Mouse (Mus musculus): ENCODE measurements around the gene Dennd4b.

Gene Dennd4b

DNA sequence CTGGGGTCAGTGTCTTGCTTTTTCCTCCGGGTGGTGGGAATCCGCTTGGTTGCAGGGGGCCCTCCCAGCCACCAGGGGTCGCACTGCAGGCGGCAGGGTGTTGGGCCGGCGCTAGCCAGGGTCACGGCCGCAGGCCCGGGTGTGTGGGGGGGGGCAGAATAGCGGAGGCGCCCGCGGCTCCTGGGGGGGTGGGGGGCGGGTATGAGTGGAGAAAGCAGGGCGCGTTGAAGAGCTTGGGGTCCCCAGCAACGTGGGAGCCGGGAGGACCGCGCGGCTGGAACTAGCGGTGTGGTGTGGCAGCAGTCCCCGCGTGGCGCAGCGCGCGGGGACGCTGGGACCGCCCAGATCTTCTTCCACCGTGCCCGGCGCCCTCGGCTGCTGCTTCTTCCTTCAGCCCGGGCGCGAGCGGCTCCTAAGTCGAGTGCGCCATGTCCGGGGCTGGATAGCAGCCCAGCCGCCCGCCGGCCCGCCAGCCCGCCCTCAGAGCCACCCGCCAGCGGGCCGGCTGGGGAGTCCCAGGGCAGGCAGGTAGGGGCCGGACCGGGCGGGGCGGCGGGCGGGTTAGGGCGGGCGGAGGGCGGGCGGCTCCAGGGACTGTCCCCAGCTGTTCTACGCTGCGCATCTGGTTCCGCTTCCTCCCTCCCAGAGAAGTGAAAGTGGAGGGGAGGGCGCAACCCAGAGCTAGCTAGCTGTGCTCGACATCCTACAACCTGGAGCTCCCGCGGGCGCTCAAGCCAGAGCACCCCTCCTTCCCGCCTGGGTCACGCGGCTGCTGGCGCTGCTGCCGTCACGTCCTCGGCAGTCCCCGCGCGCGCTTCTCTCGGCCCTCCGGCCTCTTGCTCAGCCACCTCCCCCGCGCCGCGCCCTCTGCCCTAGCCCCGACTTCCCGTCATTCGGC lies at the start of gene Dennd4b:
Gene Dennd4b (plus strand): TSS at position 152 of the 898 bp plus-strand sequence.
- DNase-seq (ENCODE audit: low read depth, low spot score) = peak; percentile 98
- Histone ChIP-seq H3K36me3 (ENCODE audit: control insufficient read depth, insufficient read depth, low read length, poor library complexity, severe bottlenecking) (peaks cover 28% of the 10 kb centered on the region), H3K27me3 (ENCODE audit: control insufficient read depth, insufficient read depth, low read length, poor library complexity, severe bottlenecking) (no peaks in the 10 kb centered on the region)

DNA sequence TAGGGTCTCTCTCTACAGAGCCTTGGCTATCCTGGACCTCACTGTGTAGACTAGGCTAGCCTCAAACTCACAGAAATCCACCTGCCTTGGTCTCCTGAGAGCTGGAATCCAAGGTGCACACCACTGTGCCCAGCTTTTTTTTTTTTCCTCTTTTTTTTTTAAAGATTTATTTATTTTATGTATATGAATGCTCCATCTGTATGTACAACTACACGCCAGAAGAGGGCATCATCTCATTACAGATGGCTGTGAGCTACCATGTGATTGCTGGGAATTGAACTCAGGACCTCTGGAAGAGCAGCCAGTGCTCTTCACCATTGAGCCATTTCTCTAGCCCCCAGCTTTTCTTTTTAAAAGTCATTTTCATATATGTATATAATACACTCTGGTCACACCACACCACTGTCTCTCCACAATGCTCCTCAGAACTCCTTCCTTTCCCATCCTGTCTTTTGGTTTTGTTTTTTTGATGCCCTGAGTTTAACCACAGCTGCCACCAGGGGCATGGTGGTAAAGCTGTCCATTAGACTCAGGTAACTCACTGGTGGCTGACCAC lies 49.1 kb upstream of the Dennd4b start:
- peak; percentile 66 for DNase-seq (ENCODE audit: low read depth, low spot score)
- Histone ChIP-seq H3K36me3 (ENCODE audit: control insufficient read depth, insufficient read depth, low read length, poor library complexity, severe bottlenecking) (peaks cover 4% of the 10 kb centered on the region; the same call in 1 of the 2 replicates), H3K27me3 (ENCODE audit: control insufficient read depth, insufficient read depth, low read length, poor library complexity, severe bottlenecking) (no peaks in the 10 kb centered on the region)

DNA sequence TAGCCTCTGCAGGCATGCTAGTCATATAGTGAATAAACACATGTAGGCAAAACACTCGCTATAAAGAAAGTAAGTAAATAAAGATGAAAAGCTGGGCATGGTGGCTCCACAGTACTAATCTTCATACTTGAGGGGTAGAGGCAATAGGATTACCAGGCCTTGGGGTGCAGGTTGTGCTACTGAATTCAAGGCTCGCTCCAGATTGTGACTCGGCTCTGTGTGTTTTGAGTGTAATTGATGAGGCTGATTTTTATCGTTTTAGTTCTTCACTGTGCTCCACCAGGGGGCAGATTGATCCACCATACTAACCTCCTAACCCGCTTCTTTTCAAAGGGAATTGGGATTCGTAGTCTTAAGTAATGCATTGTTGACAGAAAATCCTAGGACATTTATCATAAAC lies 44.9 kb upstream of the Dennd4b start:
- peak; percentile 78 for DNase-seq (ENCODE audit: low read depth, low spot score)
- H3K27me3 ChIP-seq (ENCODE audit: control insufficient read depth, insufficient read depth, low read length, poor library complexity, severe bottlenecking) = no peaks in the 10 kb centered on the region

DNA sequence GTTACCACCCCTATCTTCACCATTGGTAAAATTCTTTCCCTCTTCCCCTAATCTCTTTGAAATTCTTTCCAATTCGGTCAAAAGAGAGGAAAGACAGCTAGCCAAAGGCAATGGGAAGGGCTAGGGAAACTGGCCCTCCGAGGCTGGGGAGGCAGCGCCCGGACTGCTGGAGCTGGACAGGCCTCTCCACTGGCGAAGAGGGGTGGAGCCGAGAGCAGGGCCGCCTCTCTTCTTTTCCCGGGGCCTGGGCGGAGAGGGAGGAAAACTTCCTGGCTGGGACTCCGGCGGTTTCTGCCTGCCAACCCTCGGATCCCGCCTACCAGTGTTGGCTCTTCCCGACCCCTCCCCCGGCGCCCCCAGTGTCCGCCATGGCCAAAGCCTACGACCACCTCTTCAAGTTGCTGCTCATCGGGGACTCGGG lies 44.4 kb upstream of the Dennd4b start:
- DNase-seq (ENCODE audit: low read depth, low spot score) = no peak
- Histone ChIP-seq H3K36me3 (ENCODE audit: control insufficient read depth, insufficient read depth, low read length, poor library complexity, severe bottlenecking) (no peaks in the 10 kb centered on the region), H3K27me3 (ENCODE audit: control insufficient read depth, insufficient read depth, low read length, poor library complexity, severe bottlenecking) (no peaks in the 10 kb centered on the region)

More for the DNA sequence above, 44.9 kb upstream of the Dennd4b start:
- no peaks in the 10 kb centered on the region for H3K36me3 ChIP-seq (ENCODE audit: control insufficient read depth, insufficient read depth, low read length, poor library complexity, severe bottlenecking)

DNA sequence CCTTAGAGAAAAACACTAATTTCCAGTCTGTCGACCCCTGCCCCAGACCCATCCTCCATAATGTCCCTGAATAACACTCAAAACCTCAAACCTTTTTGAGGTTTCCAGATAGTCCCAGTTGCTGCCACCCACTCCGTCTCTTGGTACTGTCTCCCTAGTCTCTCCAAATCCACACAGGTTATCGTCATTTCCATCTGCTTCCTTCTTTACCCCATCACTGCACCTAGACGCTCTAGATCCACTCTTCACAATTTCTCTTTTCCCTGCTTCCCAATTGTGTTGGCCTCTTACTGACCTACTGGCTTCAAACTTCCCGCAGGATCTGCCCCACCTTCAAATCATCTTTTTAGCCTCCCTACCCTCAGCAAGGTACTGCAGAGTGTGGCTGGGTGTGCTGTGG lies 43.9 kb upstream of the Dennd4b start:
- no peak for DNase-seq (ENCODE audit: low read depth, low spot score)
- Histone ChIP-seq H3K36me3 (ENCODE audit: control insufficient read depth, insufficient read depth, low read length, poor library complexity, severe bottlenecking) (no peaks in the 10 kb centered on the region), H3K27me3 (ENCODE audit: control insufficient read depth, insufficient read depth, low read length, poor library complexity, severe bottlenecking) (no peaks in the 10 kb centered on the region)

DNA sequence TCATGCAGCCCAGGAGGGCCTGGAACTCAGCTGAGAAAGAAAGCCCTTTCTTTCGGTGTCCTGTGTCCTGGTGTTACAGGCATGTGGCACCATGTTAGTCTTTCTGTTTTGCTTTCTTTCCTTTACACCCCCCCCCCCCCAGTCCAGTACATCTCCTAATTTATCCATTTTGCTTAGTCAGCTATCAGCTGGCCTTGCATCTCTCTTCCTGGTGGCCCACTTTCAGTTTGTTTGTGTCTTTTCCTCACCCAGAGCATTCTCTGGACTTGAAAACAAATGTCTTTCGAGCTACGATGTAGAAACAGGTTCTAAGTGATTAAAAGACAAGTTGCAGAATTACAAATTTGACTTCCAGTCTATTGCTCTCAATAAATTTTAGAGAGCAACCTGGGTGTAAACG lies 42.5 kb upstream of the Dennd4b start:
- Histone ChIP-seq H3K36me3 (ENCODE audit: control insufficient read depth, insufficient read depth, low read length, poor library complexity, severe bottlenecking) (no peaks in the 10 kb centered on the region), H3K27me3 (ENCODE audit: control insufficient read depth, insufficient read depth, low read length, poor library complexity, severe bottlenecking) (no peaks in the 10 kb centered on the region)
- no peak for DNase-seq (ENCODE audit: low read depth, low spot score)

DNA sequence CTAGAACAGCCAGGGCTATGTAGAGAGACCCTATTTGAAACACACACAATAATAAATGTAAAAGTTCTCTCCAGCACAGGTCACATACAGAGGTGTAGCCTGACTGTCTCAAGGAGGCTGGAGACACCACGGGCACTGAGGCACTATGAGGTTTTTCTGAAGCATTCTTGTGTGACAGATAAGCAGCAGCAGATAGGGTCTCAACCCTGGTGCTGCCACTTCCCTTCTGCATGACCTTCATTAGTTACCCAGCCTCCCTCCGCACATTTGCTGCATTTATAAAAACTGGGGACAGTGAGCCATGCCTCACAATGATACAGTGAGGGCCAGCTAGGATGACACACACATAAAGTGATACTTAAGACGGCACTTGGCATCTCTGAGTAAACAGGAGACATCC lies 42.0 kb upstream of the Dennd4b start:
- no peak for DNase-seq (ENCODE audit: low read depth, low spot score)
- no peaks in the 10 kb centered on the region for H3K27me3 ChIP-seq (ENCODE audit: control insufficient read depth, insufficient read depth, low read length, poor library complexity, severe bottlenecking)
- no peaks in the 10 kb centered on the region for H3K36me3 ChIP-seq (ENCODE audit: control insufficient read depth, insufficient read depth, low read length, poor library complexity, severe bottlenecking)

DNA sequence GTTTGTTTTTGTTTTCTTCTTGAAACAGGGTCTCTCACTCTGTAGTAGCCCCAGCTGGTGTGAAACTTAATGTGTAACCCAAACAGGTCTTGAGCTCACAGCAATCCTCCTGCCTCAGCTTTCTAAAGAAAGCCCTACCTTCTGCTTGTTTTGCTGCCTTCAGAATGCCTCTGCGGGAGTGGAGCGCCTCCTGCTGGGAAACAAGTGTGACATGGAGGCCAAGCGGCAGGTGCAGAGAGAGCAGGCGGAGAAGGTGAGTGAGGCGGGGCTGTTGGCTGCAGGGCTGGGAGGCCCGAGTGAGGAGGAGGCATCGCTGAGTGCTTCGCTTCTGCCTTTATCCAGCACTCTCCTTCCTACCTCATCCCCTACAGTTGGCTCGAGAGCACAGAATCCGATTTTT lies 40.7 kb upstream of the Dennd4b start:
- DNase-seq (ENCODE audit: low read depth, low spot score) = no peak
- no peaks in the 10 kb centered on the region for H3K36me3 ChIP-seq (ENCODE audit: control insufficient read depth, insufficient read depth, low read length, poor library complexity, severe bottlenecking)
- no peaks in the 10 kb centered on the region for H3K27me3 ChIP-seq (ENCODE audit: control insufficient read depth, insufficient read depth, low read length, poor library complexity, severe bottlenecking)

DNA sequence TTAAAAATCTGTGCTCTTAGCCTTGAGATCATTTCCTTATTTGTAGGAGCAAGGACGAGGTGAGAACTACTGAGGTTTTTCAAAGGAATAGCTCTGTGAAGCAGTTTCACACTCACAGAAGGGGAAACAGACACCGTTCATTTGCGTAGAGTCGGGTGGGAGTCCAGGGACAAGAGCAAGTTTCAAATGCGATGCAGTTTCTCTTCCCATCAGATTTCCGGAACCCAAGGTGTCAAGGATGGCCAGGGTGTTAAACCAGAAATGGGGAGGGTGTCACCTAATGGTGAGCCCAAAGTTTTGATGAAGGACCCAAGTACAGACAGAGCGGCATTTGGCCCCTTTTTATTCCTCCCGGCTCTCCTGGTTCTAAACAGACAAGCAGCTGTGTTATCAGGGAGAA lies 33.9 kb upstream of the Dennd4b start:
- Histone ChIP-seq H3K27me3 (ENCODE audit: control insufficient read depth, insufficient read depth, low read length, poor library complexity, severe bottlenecking) (no peaks in the 10 kb centered on the region), H3K36me3 (ENCODE audit: control insufficient read depth, insufficient read depth, low read length, poor library complexity, severe bottlenecking) (peaks cover 12% of the 10 kb centered on the region)
- peak; percentile 78 for DNase-seq (ENCODE audit: low read depth, low spot score)

DNA sequence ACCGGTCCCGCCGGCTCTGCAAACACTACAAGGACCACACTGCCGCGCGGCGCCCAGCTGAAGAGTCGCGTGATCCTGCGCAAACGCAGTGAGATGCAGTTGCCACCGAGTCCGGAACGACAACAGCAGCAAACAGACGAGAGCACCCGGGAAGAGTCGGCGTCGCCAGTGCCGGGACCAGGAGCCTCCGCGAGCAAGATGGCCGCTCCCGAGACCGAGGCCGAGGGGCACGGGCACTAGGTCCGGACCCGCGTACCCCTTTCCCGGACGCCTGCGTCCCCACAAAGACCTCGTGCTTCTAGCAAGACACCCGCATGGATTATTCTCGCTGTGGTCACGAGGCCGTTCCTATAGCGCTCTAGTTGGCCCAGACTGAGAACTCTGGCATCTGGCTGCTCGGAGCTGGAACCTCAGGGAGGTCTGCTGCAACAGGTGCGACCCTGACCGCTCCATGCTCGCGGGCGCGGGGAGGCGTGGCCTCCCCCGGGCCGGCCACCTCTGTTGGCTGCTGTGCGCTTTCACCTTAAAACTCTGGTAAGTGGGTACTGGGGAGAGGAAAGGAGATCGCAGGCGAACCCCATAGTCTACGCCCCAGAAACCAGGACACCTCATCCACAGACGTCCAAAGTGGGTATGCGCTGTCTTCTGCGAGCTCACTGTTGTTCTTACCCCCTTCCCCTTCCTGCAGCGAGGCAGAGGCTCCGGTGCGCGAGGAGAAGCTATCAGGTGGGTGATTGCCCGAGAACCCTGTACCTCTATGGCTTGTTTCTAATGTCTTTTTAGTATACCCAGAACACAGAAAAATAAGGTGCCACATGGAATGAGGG lies 33.3 kb upstream of the Dennd4b start, which contains the start of gene Jtb:
Gene Jtb (plus strand): TSS at position 91 of the 827 bp plus-strand sequence.
- peak; percentile 94 for DNase-seq (ENCODE audit: low read depth, low spot score)
- H3K27me3 ChIP-seq (ENCODE audit: control insufficient read depth, insufficient read depth, low read length, poor library complexity, severe bottlenecking) = no peaks in the 10 kb centered on the region
- H3K36me3 ChIP-seq (ENCODE audit: control insufficient read depth, insufficient read depth, low read length, poor library complexity, severe bottlenecking) = peaks cover 15% of the 10 kb centered on the region

DNA sequence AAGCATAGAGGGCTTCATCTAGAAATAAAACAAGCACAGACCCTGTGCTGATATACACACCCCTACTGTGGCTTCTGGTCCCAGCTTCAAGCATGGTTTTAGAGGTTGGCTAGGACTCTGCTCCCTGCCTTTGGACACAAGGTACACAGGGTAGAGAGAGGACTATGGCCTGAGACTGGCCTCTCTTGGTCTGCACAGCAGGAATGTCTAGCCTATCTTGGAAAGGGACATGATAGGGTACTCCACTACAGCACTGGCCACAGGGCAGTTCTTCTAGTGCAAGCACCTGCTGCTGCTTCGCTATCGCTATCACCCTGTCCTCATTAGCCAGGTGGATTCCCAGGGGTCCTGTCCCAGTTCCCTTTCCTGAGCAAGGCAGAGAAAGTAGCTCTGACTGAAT lies 23.7 kb upstream of the Dennd4b start:
- 0 out of 2 replicates have a peak, but pooled peaks cover 2% of the 10 kb centered on the region for H3K36me3 ChIP-seq (ENCODE audit: control insufficient read depth, insufficient read depth, low read length, poor library complexity, severe bottlenecking)
- DNase-seq (ENCODE audit: low read depth, low spot score) = no peak
- H3K27me3 ChIP-seq (ENCODE audit: control insufficient read depth, insufficient read depth, low read length, poor library complexity, severe bottlenecking) = no peaks in the 10 kb centered on the region

DNA sequence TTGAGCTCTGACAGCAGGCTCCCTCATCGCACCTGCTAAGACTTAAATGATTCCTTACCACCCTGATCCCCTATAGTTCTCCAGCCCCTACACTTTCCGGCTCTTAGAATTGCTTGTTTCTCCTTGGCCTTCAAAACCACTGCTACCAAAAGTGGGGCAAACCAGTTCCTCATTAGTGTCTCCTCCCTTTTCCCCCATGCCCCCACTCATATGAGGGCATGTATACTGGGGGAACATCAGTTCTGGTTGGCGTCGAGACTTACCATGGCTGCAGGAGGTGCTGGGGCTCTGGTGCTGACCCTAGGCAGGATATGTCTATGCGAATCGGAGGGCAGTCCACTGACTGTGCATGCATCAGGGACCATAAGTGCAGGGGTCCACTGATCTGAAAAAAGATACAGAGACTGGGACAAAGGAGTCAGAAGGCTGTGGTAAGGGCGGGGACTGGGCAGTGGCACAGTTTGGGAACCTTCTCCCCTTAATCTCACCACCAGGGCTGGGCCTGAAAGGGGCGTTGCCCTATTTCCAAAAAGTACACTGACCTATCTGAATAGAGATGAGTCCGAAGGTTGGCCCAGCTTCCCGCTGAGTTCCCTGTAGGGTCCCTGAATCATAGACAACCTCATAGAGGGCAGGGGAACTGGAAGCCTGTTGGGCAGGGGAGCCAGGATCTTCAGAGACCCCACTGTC lies 23.2 kb upstream of the Dennd4b start:
- no peaks in the 10 kb centered on the region for H3K36me3 ChIP-seq (ENCODE audit: control insufficient read depth, insufficient read depth, low read length, poor library complexity, severe bottlenecking)
- no peaks in the 10 kb centered on the region for H3K27me3 ChIP-seq (ENCODE audit: control insufficient read depth, insufficient read depth, low read length, poor library complexity, severe bottlenecking)
- no peak for DNase-seq (ENCODE audit: low read depth, low spot score)

DNA sequence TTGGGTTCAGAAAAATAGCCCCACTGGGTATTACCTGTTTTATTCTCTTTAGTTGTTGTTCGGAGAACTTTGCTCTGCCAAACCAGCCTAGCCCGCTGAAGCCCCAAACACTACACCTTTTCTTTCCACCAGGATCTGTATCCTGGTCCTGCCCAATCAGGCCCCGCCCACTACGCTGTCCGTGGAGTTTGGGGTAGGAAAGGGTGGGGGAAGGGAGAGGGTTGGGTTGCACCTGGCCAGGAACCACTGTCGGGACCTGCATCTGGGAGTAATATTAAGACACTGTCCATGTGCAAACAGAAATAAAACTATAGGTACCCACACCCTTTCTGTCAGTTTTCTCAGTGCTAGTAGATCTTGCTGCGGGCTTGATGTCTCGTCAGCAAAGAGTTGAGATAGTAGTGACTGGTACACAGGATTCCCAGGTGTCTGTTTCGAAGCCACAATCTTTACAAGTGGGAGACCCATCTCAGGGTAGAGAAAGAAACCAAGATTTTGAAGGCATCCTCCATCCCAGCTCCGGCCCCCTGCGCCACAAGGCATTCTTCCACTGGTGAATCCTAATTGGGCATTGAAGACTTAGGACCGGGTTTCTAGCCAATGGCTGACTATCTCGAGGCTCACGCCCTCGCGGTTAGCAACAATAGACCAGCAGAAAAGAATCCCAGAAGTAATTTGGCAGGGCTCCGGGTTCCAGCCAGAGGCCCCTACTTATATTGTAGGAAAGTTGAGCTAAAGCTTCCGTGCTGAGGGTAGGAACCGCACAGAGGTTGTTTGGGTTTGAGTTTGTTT lies 21.8 kb upstream of the Dennd4b start, which contains the start of gene Creb3l4:
Gene Creb3l4 (minus strand): TSS at position 529 of the 792 bp plus-strand sequence.
- Histone ChIP-seq H3K36me3 (ENCODE audit: control insufficient read depth, insufficient read depth, low read length, poor library complexity, severe bottlenecking) (no peaks in the 10 kb centered on the region), H3K27me3 (ENCODE audit: control insufficient read depth, insufficient read depth, low read length, poor library complexity, severe bottlenecking) (no peaks in the 10 kb centered on the region)
- no peak for DNase-seq (ENCODE audit: low read depth, low spot score)

DNA sequence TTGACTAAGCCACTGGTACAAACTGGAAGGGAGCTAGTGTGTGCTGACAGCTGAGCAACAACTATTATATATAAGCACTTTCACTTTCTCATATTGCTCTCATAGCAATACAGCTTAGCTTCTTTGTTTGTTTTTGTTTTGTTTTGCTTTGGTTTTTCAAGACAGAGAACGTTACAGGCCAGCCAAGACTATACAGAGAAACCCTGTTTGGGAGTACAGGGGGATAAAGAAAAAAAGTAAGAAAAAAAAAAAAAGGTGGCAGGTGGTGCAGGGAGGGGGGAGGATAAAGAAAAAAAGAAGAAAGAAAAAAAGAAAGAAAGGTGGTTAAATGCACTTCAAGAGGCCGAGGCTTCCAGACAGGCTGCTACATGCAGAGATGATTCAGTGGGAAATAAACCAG lies 19.6 kb upstream of the Dennd4b start:
- no peak for DNase-seq (ENCODE audit: low read depth, low spot score)
- no peaks in the 10 kb centered on the region for H3K27me3 ChIP-seq (ENCODE audit: control insufficient read depth, insufficient read depth, low read length, poor library complexity, severe bottlenecking)
- no peaks in the 10 kb centered on the region for H3K36me3 ChIP-seq (ENCODE audit: control insufficient read depth, insufficient read depth, low read length, poor library complexity, severe bottlenecking)
